Mouse (Mus musculus): ENCODE measurements at regions not wholly inside any gene's neighbourhood (a gene's known extent, or its start where the extent isn't known, plus 50 kb on each side); places are given as distances from the start of the nearest gene placed in this dataset.

DNA sequence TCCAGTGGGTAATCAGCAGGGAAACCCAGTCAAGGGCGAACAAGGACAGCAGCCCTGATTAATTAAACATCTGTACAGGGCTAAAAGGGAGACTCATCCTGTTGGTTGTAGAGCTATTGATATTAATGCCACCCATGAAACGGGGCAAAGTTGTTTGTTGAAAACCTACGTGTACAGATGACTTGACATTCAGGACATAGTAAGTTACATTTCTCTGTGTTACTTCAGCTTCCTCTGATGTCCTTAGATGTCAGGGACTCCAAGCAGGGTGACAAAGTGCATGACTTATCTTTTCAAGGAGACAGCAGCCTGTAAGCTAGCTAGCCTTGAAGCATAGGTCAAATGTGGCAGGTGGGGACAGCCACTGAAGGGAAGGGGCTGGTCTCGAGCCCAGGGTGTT is 390.5 kb downstream of the Ccdc171 start:
- no peak for DNase-seq (ENCODE audit: low read depth, low spot score)

DNA sequence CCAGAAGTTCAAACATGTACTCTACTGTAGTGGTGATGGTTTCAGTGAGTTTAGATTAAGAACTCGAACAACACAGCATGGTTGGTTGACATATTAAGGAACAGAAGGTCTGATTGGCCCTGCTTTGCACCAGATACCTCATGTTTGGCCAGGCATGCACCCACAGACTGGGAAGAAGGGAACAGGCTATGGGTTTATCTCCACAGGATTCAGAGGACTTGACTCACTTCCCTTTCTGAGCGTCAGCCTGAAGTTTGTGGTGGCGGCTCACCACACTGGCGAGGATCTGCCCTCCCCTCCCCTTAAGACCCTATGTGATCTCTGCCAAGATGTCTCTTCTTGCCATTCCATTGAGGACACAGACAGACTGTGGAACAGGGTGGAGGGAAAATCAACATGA is 391.7 kb downstream of the Ccdc171 start:
- no peak for DNase-seq (ENCODE audit: low read depth, low spot score)

DNA sequence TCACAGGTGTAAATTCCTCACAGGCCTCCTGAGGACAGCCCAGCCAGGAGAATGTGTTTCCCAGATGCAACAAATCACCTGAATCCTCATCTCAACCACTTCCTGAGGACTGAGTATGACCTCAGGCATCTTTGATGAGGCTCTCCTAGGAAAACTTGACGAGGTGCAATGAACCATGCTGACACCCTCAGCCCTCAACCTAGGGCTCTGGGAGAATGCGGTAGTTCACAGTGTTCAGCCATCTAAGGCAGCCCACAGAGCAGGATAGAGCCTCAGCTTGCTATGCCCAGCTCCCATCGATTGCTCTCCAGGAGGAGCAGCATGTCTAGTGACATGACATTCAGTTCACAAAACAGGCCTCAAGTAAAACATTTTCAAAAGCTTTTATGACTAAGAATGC is 392.7 kb downstream of the Ccdc171 start:
- DNase-seq (ENCODE audit: low read depth, low spot score) = no peak

DNA sequence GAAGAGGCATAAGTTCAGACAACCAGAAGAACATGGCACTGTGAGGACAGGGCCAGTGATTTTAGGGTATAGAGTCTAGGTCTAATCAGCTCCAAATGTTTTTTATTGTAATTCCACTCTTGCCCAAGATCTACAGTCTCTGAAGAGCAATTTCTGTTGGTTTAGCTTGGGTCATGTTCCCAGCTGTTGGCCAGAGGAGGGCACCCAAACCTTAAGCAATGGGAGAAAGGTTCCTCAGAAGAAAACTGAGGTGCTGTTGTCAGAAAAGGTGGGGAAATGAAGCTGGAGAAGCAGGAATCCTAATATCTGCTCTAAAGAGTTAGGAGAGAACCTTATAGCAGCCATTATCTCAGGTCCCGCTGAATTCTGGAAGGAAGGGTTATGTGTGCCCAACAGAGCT is 393.7 kb downstream of the Ccdc171 start:
- DNase-seq (ENCODE audit: low read depth, low spot score) = no peak

- no peak for DNase-seq (ENCODE audit: low read depth, low spot score)
Observed at GRCm38 (mm10) chr4:83925118-83925842, 399.9 kb downstream of the Ccdc171 start.

DNA sequence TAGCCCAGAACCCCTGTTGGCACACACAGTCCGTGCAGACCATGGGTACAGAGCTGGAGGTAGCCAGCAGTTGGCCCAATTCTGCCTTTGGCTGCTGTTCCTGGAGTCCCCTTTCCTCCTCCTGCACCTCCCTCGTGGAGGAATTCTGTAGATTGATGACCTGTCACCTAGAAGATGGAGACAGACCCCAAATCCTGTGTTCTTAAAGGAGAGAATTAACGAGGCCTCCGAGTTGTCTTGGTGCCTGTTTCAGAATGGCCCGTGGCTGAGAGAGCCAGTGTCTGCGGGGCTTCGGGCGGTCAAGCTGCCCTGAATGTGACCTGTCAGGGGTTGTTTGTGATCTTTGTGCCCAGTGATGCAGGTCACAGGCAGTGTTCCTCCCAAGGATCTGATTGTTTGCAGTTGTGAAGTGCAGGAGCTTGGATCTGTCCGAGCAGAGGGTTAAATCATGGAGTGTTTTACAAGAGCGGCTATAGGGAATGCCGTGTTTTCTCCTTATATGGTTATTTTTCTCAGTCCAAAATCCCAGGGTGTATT is 400.9 kb downstream of the Ccdc171 start:
- DNase-seq (ENCODE audit: low read depth, low spot score) = no peak

GRCm38 (mm10) chr4:83931897-83932654 is 406.7 kb downstream of the Ccdc171 start:
- no peak for DNase-seq (ENCODE audit: low read depth, low spot score)

DNA sequence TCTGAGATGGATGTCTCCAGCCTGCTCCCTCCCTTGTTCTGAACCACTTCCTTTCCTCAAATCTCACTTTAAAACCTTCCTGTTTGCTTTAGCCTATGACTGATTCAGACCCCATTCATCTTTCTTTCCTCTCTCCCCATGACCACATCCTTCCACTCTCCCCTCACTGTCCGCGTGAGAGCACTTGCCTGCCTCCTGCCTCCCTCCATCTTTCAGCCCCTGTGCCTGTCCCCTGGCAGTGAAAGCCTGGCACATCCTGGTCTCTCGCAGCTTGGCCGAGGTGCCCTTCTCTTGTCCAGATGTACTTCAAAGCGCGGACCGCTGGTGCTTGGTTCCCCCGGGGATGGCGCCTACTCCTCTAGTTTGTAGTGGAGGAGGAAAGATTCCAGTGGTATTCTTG is 416.3 kb downstream of the Ccdc171 start:
- DNase-seq (ENCODE audit: low read depth, low spot score) = peak; percentile 1

DNA sequence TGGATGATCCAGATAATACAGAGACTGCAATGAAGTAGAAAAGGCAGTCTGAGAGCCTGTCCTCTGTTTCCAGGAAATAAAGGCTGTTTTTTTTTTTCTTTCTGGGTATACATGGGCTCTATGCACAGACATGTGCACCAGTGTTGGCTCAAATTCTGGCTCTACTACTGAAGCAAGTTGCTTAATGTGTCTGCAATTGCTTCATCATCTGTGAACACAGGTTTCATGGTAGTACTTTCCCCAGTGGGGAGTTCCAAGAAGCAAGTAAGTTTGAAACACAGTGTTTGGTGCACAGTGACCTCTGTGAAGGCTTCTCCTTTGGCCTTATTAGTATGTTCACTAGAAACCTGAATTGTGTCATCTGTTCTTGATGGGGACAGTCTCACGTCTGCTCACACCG is 424.3 kb downstream of the Ccdc171 start:
- no peak for DNase-seq (ENCODE audit: low read depth, low spot score)

DNA sequence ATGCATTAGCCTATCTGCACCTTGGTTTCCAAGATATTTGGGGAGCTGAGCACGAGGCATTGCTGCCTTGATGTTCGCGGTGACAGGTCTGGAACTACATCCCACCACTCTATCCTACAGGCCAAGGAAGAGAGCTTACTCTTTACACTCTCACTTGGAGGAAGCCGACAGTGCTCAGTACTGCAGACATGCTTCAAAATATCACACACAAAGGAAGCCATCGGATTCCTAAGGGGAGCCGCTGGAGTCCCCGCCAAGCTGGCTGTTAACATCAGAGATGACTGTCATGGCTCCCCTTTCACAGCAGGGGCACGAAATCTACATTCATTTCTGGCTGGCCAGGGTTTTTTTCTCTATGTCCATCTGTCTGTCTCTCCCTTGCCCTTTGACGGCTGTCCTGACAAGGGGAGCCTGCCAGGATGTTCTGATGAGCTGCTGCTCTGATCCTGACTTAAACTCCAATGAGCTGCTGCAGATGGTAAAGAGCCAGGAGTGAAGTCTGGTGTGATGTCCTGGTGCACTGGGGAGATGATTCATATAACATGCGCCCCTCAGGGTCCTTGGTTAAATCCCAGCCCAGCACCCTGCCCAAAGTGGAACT is 425.6 kb downstream of the Ccdc171 start:
- no peak for DNase-seq (ENCODE audit: low read depth, low spot score)

GRCm38 (mm10) chr4:83956252-83956904 is 431.0 kb downstream of the Ccdc171 start:
- DNase-seq (ENCODE audit: low read depth, low spot score) = no peak

- no peak for DNase-seq (ENCODE audit: low read depth, low spot score)
Observed at GRCm38 (mm10) chr4:83957217-83957692, 431.9 kb downstream of the Ccdc171 start.

GRCm38 (mm10) chr4:83966898-83967297 is 441.6 kb downstream of the Ccdc171 start:
- no peak for DNase-seq (ENCODE audit: low read depth, low spot score)

GRCm38 (mm10) chr4:83973162-83973561 is 447.8 kb downstream of the Ccdc171 start:
- no peak for DNase-seq (ENCODE audit: low read depth, low spot score)

- no peak for DNase-seq (ENCODE audit: low read depth, low spot score)
Observed at GRCm38 (mm10) chr4:83974214-83975012, 449.1 kb downstream of the Ccdc171 start.

DNA sequence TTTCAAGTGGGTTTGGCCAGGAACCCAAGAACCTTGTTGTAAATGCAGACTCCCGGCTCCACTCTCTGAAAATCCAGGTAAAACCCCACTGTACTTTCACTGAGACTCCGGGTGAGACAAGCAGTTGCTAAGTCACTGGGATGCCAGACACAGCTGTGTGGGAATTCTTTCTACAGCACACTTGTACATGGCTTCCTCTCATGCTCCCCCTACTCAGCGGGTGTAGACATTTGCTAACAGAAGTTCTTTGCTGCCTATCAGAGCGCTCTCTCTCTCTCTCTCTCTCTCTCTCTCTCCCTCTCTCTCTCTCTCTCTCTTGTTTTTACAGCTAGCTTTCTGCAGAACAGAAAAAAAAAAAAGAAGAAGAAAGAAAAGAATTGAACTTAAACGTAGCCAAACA is 450.2 kb downstream of the Ccdc171 start:
- no peak for DNase-seq (ENCODE audit: low read depth, low spot score)

DNA sequence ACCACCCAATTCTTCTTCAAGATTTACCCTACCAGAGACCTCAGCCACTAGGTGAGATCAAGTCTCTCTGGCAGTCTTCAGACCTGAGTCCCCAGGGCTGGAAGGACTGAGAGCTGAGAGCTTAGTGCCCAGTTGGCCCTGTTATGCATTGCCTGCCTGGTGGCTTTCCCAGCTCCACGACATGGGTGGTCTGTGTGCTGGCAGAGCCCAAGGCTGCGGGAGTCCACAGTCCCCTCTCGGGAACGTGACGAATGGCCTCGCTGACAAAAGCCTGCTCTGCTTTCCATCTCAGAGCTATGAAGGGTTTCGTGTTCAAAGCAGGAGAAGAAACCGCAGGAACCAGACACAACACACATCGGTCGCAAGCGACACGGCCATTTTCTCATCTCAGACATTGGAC is 450.7 kb downstream of the Ccdc171 start:
- DNase-seq (ENCODE audit: low read depth, low spot score) = no peak

DNA sequence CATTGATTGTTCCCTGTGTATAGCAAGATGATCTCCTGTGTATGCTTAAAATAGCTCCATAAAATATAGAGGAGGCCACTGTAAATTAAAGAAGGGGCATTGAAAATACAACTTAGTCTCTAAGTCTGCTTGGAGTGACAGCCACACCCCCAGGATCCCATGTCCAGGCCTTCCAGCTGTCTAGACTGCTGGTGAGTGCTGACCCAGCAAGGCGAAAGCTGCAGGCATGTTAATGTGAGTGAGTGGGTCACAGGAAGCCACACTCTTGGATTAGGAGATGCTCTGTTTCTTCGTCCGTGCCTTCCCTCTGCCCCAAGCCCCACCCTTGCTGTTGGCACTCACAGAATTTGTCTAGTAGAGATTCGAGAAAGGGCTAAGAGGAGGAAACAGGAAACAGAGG is 453.7 kb downstream of the Ccdc171 start:
- DNase-seq (ENCODE audit: low read depth, low spot score) = no peak

- DNase-seq (ENCODE audit: low read depth, low spot score) = no peak
Observed at GRCm38 (mm10) chr4:83984671-83985391, 459.5 kb downstream of the Ccdc171 start.

GRCm38 (mm10) chr4:83985451-83985850 is 460.1 kb downstream of the Ccdc171 start:
- no peak for DNase-seq (ENCODE audit: low read depth, low spot score)

Data from CD4-positive, CD25-positive, alpha-beta regulatory T cell, adult 2 months (primary cell).